Mouse (Mus musculus): ENCODE measurements around the gene Mrgprb3. TPM values are rescaled to one million over a fixed set of nuclear protein-coding genes. Genes with fewer than 3 reads are reported as not detected.

Gene Mrgprb3
- not detected in 2 replicates for total RNA-seq (2017)

GRCm38 (mm10) chr7:48643711-48644110, at the start of gene Mrgprb3:
Gene Mrgprb3 (minus strand): TSS chr7:48643811.
- no peak for ATAC-seq (replicated peaks; ENCODE audit: low read depth, poor library complexity, severe bottlenecking)

Other genes starting within 250 kb of the Mrgprb3 start
- gene Mrgprb1, start 187.5 kb downstream of the Mrgprb3 start, total RNA-seq (2017), result not detected in 2 replicates
- not detected in 2 replicates for gene Mrgprx2, start 144.5 kb downstream of the Mrgprb3 start, total RNA-seq (2017)
- gene Mrgprb2, start 85.7 kb downstream of the Mrgprb3 start, total RNA-seq (2017), result not detected in 2 replicates
- 41.8 and 52.3 TPM in 2 replicates for gene Zdhhc13, start 145.2 kb upstream of the Mrgprb3 start, total RNA-seq (2017)
- gene Csrp3, start 204.2 kb upstream of the Mrgprb3 start, total RNA-seq (2017), result 8.3 and 20.8 TPM in 2 replicates
- 35.6 and 46.1 TPM in 2 replicates for gene E2f8, start 237.8 kb upstream of the Mrgprb3 start, total RNA-seq (2017)